Mouse (Mus musculus) gonadal fat pad, adult 2 months (tissue): ENCODE data around the gene Tmigd1. TPM values are rescaled to one million over a fixed set of nuclear protein-coding genes. Genes with fewer than 3 reads are reported as not detected.

ENCODE experiments used
- DNase-seq: peaks from one replicate; pipeline ENCODE4 v3.0.0-alpha.2; 2012; ENCODE audit warnings: low read depth
- polyA plus RNA-seq: library from polyadenylated mRNA; depleted of rRNA; stranded (reverse); fragments of >200 nt; gene quantifications from 2 replicates; pipeline ENCODE4 v1.2.3, GENCODE M21; 2012; rRNA removed

The Tmigd1 gene
- 0.39 and 0.62 TPM in 2 replicates for polyA plus RNA-seq

DNA sequence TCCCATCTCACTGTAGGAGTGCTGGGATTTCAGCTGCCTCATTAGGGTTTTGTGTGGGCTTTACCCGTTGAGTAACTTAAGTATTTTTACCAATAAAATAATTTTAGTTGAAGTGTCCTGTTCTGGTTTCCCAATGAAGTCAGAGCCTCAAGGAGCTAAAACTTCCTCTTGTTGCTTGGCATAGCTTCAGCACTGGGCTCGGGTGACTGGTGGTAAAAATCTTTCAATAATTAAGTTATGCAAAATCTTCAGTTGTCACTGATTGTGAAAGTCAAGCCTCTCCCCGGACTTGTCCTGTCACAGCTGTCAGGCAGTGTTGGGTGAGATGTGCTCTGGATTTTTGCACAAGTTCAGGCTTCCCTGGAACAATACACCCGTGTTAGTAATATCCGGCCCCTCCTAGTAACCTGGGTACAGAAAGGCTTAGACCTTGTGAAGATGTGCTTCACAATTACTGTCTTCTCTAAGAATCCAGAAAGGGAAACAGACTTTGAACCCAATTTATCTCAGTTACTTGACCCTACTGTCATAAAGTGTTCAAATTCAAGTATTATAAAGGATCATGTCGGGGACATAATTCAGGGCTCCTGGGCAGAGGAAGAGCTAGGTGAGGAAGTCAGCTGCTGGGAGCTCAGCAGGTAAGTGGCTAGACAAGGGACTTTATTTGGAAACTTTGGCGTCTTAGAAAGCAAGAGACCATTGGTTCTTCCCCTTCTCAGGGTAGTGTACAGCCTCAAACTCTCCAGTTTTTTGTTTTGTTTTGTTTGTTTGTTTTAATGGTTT is at the start of gene Tmigd1:
Gene Tmigd1, plus strand, starts transcription at position 581 of the 783 bp plus-strand sequence.
- DNase-seq, result peak; percentile 82

GRCm38 (mm10) chr11:76854475-76855341 is 47.3 kb upstream of the Tmigd1 start:
- DNase-seq, result no peak

DNA sequence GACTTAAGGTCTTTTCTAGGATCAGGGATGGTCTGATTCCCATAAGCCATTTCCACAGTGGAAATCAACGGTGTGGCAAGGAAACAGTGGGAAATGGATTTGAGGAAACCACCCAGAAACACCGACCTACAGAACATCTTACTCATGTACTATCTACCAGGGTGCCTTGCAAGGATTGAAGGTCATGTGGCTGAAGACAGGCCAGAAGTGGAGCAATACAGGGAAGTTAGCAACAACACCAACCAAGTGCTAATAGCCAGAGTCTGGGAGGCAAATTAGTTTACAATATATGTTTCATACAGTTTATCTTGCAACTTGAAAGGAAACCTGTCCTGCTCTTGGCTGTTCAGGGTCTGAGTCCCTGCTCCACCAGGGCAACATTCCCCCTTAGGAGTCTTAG is 45.4 kb upstream of the Tmigd1 start:
- no peak for DNase-seq

- no peak for DNase-seq
Measured at GRCm38 (mm10) chr11:76857111-76857510, 44.8 kb upstream of the Tmigd1 start.

- no peak for DNase-seq
Measured at GRCm38 (mm10) chr11:76858781-76859180, 43.2 kb upstream of the Tmigd1 start.

- DNase-seq, result no peak
Measured at GRCm38 (mm10) chr11:76859261-76859660, 42.7 kb upstream of the Tmigd1 start.

- no peak for DNase-seq
Measured at GRCm38 (mm10) chr11:76861185-76861584, 40.8 kb upstream of the Tmigd1 start.

DNA sequence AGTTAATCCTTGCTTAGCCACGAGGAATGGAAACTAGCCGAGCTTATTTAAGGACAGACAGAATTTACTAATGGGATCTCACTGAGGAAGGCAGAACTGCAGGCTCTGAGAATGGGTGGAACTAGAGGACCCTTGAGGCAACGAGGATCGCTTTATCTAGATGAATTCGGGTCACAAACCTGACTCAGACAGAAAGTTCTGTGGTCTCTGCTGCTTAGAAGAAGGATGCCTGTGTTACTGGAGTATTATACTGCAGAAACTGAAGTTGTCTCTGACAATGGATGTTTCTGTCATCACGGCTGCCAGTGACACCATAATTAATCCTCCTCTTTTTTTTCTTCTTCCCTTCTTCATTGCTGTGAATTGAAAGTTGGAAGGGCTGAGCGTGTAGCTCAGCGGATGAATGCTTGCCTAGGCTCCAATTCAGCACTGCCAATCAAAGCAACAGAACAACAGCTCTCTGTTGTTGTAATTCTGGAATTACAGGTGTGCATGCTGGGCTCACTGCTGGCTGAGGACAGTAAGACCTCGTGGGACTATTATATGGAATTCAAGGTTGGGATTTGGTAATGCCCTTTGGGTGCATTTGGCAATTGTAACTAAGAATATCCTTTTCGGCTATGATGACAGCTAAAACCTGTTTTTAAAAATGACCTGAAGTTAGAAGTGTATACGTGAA is 29.3 kb upstream of the Tmigd1 start:
- DNase-seq, result peak; percentile 96

- DNase-seq, result no peak
Measured at GRCm38 (mm10) chr11:76873865-76874264, 28.1 kb upstream of the Tmigd1 start.

DNA sequence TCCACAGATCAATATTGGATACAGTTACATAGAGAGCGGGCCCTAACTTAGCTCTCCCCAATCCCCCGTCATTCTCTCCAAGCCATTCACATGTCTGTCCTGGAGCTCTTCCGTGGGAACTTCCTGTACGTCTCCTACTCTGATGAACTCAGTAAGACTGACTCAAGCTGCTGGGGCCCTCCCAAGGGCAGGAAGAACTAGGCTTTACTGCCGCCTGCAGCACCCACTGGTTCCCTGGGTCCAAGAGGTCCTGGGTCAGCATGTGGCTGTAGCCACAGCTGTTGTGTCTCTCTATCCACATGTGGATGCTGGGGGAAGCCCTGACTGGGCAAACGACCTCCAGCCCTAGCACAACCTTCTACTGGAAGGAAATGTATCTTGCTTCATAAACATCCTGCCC is 27.2 kb upstream of the Tmigd1 start:
- DNase-seq, result no peak

DNA sequence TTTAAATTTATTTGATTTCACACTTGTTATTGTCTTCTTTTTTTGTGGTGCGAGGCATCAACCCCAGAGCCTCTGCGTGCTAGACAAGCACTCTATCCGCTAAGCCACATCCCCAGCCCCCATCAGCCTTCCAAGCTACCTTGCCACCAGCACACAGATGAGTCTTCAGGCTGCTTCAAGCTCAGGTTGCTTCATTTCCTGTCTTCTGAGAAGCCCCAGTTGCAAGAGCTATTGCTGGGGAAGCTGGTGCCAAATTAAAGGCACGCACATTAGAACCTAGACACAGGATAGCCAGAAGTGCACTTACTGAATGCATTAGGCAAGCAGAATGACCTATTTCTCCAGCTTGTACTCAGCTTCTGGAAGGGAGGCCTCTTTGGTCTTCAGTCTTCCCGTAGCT is 22.1 kb upstream of the Tmigd1 start:
- no peak for DNase-seq

DNA sequence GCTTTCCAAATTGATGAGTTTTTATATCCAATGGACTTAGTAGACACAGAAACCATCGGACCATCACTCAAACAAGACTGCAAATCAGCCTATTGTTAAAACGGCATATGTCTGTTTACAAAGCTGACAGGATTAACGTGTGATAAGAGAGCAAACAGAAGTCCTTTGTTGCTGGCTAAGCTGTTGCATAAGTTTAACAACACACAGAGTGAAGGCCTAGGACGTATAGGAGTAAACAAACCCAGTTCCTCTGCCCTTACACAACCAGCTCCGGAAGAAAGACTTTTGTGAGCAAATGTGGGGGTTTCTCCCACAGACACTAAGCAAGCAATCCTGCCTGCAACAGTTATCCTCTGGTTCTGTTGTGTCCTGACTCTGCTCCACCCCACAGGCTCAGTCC is 17.5 kb upstream of the Tmigd1 start:
- DNase-seq, result no peak

- DNase-seq, result no peak
Measured at GRCm38 (mm10) chr11:76889339-76890164, 12.4 kb upstream of the Tmigd1 start.

GRCm38 (mm10) chr11:76891171-76891570 is 10.8 kb upstream of the Tmigd1 start:
- no peak for DNase-seq

- DNase-seq, result no peak
Measured at GRCm38 (mm10) chr11:76891738-76892349, 10.1 kb upstream of the Tmigd1 start.

DNA sequence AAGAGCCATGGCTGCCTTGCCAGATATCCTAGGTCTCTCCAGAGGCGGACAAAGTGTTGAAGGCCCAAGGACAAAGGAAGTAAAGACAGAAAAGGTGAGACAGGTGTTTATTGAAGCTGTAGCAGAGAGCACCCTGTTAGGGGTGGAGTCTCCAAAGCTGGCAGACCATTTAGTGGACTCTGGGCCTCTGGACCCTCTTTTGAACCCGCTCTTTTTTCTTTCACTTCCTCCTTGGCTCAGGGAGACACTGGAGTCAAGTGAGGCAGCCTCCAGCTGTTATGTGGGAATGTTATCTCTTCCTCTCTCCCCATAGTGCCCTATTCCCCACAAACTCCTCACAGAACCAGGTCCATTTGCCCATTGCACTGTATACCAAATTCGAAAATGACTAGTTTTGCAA is 9.0 kb upstream of the Tmigd1 start:
- DNase-seq, result no peak

GRCm38 (mm10) chr11:76893570-76893969 is 8.4 kb upstream of the Tmigd1 start:
- DNase-seq, result peak; percentile 86

- no peak for DNase-seq
Measured at GRCm38 (mm10) chr11:76894240-76894639, 7.7 kb upstream of the Tmigd1 start.

DNA sequence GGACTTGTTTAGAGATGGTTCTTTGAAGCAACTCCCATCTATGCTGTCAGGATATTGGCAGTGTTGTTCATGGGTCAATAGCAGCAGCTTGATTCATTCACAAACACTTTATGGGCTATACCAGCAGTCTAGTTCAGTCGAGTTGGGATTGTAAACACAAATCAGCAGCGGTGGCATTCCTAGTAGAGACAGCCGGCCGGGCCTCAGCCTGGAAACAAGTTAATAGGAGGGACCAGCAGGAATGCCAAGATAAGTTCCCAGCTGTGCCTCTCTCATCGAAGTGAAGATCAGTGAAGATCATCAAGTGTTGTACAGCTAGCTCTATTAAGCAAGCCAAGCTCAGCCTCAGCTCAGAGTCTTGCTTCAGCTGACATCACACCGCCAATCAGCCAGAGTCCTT is 5.6 kb upstream of the Tmigd1 start:
- DNase-seq, result no peak

DNA sequence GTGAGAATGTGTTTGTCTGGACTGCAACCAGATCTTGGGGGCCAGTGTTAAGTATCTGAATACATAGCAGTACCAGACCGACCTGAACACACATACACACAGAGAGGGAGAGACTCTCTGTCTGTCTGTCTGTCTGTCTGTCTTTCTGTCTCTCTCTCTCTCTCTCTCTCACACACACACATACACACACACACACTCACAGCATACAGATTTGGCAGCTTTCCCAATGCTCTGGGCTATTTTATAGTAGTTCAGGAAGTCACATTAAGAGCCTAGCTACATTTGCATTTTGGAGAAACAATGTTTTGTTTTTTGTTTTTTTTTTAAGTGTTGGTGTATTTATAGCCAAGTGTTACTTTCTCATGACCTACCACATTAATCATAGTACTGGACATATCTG is 4.8 kb upstream of the Tmigd1 start:
- DNase-seq, result no peak

GRCm38 (mm10) chr11:76897871-76898270 is 4.1 kb upstream of the Tmigd1 start:
- DNase-seq, result no peak
